Mouse (Mus musculus) lung, embryonic 16.5 days (tissue): ENCODE results near the gene Phb2. TPM values are rescaled to one million over a fixed set of nuclear protein-coding genes. Genes with fewer than 3 reads are reported as not detected.

Experiments used
- ATAC-seq: fragments of 200-750 bp; cut with Nextera tagmentation; 2 replicates; pipeline ENCODE4 v1.8.0; 2017; ENCODE audit warnings: low read depth, mild to moderate bottlenecking, moderate library complexity
- H3K27ac ChIP-seq: fragments of 300-500 bp; sonication (generic); 2 replicates; pipeline ENCODE4 v1.5.1; 2014; ENCODE audit warnings: mild to moderate bottlenecking, control low read depth, low read length
- H3K27me3 ChIP-seq: fragments of 300-500 bp; sonication (generic); 2 replicates; pipeline ENCODE4 v1.6.1; 2014; ENCODE audit warnings: low read depth, low read length, mixed read lengths; ENCODE audit not compliant: control insufficient read depth, insufficient read depth
- H3K36me3 ChIP-seq: fragments of 300-500 bp; sonication (generic); 2 replicates; pipeline ENCODE4 v1.6.1; 2014; ENCODE audit warnings: low read length; ENCODE audit not compliant: control insufficient read depth, insufficient read depth
- H3K4me1 ChIP-seq: fragments of 300-500 bp; sonication (generic); replicated peaks from 2 replicates; pipeline ENCODE4 v1.6.1; 2014; ENCODE audit warnings: low read length, mixed read lengths; ENCODE audit not compliant: control insufficient read depth, insufficient read depth
- H3K4me2 ChIP-seq: fragments of 300-500 bp; sonication (generic); 2 replicates; pipeline ENCODE4 v1.6.1; 2014; ENCODE audit warnings: low read depth, low read length, control low read depth
- H3K4me3 ChIP-seq: fragments of 300-500 bp; sonication (generic); 2 replicates; pipeline ENCODE4 v1.5.1; 2014; ENCODE audit warnings: mild to moderate bottlenecking, low read length, control low read depth
- H3K9ac ChIP-seq: fragments of 300-500 bp; sonication (generic); 2 replicates; pipeline ENCODE4 v1.6.1; 2014; ENCODE audit warnings: low read length, control low read depth
- H3K9me3 ChIP-seq: fragments of 300-500 bp; sonication (generic); 2 replicates; pipeline ENCODE4 v1.6.1; 2016; ENCODE audit warnings: low read length; ENCODE audit not compliant: control insufficient read depth
- WGBS: fragments of 180-500 bp; shearing (Covaris S2); extraction: QIAGEN DNeasy Blood & Tissue Kit; methylation state at CpG from one replicate; pipeline ENCODE4 v1.1.7; 2014; 5-methylcytosine and 5-hydroxymethylcytosine counted together
- polyA plus RNA-seq: library from polyadenylated mRNA; unstranded; fragments of >200 nt; fragmentation: Nextera tagmentation; extraction: Ambion mirVana; gene quantifications from 2 replicates; pipeline ENCODE4 v1.2.1, GENCODE M21; 2015

Gene Phb2
- polyA plus RNA-seq, 1 experiment from 2014 or later: 278 TPM

DNA sequence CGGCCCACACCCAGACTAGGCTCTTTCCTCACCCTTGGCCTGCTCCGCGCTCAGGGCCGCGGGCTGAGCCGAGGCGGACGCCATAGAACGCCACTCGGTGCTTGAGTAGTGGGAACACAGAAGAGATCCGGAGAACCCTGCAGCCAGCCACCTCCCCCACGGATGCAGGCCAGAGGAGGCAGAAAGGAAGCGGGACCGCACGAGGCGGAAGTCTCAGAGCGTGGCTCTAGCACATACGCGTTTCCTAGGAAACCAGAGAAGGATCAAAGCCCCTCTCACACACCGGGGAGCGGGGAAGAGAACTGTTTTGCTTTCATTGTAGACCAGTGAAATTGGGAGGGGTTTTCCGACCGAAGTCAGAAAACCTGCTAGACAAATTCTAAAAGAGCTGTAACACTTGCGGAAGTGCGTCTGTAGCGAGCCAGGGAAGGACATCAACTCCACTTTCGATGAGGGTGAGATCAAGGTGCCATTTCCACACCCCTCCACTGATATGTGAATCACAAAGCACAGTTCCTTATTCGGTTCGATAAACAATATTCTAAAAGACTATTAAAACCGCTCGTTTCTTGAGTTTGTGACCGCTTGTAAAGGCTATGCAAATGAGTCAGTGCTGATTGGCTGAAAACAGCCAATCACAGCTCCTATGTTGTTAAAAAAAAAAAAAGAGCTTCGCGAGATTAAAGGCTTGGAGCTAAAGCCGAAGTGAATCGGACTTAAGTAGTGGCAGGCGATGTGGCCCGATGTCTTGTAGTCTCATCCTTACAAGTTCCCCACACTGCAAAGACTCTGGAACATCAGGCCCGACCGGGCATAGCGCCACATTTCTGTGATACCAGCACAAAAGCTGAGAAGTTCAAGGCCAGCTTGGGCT is 29.0 kb downstream of the Phb2 start, which contains the start of gene Grcc10:
Gene Grcc10 (minus strand): TSS at position 487 of the 874 bp plus-strand sequence.
- Histone ChIP-seq H3K4me2 (peak within 1 kb of the TSS; percentile 82), H3K27ac (peak within 1 kb of the TSS; percentile 100), H3K4me3 (peak within 1 kb of the TSS; percentile 69), H3K27me3 (no peaks in the 10 kb centered on the region), H3K4me1 (peaks cover 32% of the 10 kb centered on the region), H3K9me3 (no peaks in the 10 kb centered on the region), H3K36me3 (peaks cover 18% of the 10 kb centered on the region), H3K9ac (peak within 1 kb of the TSS; percentile 84)
- peak; percentile 84 for ATAC-seq
- WGBS: under 1% methylated on average over 41 of the region's 41 CpGs

DNA sequence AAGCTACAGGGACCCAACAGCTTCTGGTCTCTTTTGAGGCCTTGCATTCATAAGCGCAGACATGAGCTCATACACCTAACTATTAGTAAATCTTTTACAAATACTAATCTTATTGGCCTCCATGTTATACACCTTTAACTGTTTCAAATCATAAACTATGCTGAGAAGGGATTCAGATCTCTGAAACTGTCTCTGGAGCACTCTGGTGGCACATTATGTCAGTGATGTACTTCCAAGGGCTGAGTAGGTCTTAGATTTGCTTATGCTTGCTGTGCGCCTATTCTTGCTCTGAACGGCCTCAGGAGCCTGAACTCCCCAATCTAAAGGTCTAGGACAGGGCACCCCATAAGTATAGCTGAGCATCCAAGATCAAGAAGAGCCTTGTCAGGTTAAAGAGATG is 29.7 kb downstream of the Phb2 start:
- H3K4me2 ChIP-seq: peak overlapping the region; percentile 82
- peaks cover 39% of the 10 kb centered on the region for H3K4me1 ChIP-seq
- H3K4me3 ChIP-seq: peak overlapping the region; percentile 69
- H3K9ac ChIP-seq: peak overlapping the region; percentile 84
- H3K36me3 ChIP-seq: peaks cover 18% of the 10 kb centered on the region
- H3K27ac ChIP-seq: peak overlapping the region; percentile 100
- no peaks in the 10 kb centered on the region for H3K27me3 ChIP-seq
- no peaks in the 10 kb centered on the region for H3K9me3 ChIP-seq
- 73% methylated on average over 3 of the region's 3 CpGs for WGBS
- no peak for ATAC-seq

DNA sequence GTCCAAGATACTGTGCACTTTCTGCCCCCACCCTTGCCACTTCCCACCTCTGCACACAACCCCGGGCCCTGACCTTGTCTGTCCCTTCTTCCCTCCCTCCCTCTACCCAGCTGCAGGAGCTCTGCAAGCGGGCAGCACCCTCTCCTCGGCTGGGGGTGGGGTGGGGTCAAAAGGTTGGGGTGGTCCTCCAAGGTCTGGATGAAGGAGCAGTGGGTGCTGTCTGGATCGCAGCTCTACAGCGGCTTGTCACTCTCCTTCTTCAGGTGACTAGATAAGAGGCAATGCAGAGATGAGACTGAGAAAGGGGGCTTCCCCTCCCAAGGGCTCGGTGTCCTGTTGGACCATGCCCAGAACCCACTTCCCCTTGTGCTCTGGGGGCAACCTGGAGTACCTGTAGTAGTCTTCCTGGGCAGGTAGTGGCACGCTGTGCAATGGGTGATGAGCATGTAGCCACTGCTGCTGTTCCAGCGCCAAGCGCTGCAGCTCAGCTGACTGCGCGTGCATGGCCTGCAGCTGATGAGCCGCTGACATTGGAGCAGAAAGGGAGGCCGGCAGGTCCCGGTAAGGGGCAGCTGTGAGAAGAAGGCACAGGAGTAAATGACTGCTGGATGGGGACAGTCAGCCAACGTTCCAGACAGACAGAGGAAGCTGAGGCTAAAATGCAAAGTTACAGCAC is 30.8 kb downstream of the Phb2 start:
- Histone ChIP-seq H3K9ac (0 out of 2 replicates have a peak overlapping the region, but pooled peaks have one; percentile 2), H3K4me1 (peaks cover 36% of the 10 kb centered on the region), H3K27me3 (no peaks in the 10 kb centered on the region), H3K9me3 (no peaks in the 10 kb centered on the region), H3K4me2 (no peak overlapping the region), H3K36me3 (peaks cover 22% of the 10 kb centered on the region), H3K4me3 (no peak overlapping the region), H3K27ac (no peak overlapping the region)
- no peak for ATAC-seq
- 85% methylated on average over 15 of the region's 15 CpGs for WGBS

DNA sequence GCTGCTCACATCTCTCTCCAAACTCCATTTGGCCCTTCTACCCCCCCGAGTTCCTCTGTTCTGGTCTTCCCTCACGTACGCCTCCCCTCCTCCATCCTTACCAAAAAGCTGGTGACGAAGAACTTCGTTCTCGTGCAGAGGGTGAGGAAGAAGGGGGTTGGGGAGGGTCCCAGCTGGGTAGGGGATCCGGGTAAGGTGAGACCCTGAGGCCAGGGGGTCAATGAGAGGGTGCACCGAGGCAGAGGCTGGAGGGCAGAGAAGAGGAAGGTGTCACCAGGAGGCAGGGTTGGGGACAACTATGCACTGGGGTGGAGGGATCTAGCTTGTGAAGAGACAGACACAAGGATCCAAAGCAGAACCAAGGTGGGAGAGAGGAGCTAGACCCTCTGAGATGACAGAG is 31.5 kb downstream of the Phb2 start:
- ATAC-seq: no peak
- H3K4me3 ChIP-seq: no peak overlapping the region
- H3K9ac ChIP-seq: no peak overlapping the region
- peaks cover 26% of the 10 kb centered on the region for H3K36me3 ChIP-seq
- no peak overlapping the region for H3K4me2 ChIP-seq
- H3K4me1 ChIP-seq: peaks cover 34% of the 10 kb centered on the region
- no peak overlapping the region for H3K27ac ChIP-seq
- 82% methylated on average over 8 of the region's 8 CpGs for WGBS
- H3K27me3 ChIP-seq: no peaks in the 10 kb centered on the region
- no peaks in the 10 kb centered on the region for H3K9me3 ChIP-seq

- no peak for ATAC-seq
- H3K4me3 ChIP-seq: peak overlapping the region; percentile 58
- H3K4me1 ChIP-seq: peaks cover 26% of the 10 kb centered on the region
- H3K27me3 ChIP-seq: no peaks in the 10 kb centered on the region
- H3K9me3 ChIP-seq: no peaks in the 10 kb centered on the region
- H3K36me3 ChIP-seq: peaks cover 32% of the 10 kb centered on the region
- WGBS: 74% methylated on average over 26 of the region's 26 CpGs
- peak overlapping the region; percentile 58 for H3K27ac ChIP-seq
- H3K4me2 ChIP-seq: peak overlapping the region; percentile 97
- H3K9ac ChIP-seq: peak overlapping the region; percentile 84
Measured at GRCm38 (mm10) chr6:124744755-124745321, 32.7 kb downstream of the Phb2 start.

DNA sequence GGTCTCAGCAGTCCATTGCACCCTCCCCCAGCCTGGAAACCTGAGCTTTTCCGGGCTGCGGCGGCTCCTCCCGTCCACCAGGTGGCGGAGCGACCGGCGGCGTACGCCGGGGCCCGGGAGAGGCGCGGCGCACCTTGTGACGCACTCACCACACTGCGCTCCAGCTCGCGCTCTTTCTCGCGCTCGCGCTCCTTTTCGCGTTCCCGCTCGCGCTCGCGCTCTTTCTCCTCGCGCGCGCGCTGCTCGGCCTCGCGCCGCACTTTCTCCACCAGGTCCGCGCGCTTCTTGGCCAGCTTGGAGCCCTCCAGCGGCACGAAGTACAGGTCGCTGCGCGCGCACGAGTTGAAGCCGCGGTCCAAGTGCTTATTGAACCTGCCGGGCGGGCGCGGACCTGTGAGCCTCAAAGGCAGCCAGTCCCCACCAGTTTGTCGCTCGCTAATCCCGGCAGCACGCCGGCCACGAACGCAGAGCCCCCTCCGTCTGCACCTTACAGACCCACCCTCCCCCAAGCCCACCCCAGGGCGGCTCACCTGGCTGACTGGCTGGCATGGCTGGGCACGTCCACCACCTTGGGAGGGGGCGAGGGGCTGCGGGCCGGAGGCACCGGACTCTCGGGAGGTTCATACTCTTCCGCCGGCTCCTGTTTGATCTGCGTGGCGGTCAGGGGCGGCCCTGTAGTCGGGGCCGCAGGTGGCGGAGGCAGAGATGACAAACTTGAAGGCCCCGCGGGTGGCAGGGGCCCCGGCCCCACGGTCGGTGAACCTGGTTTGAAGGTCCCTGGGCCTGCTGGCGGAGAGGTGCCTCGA is 33.6 kb downstream of the Phb2 start:
- Histone ChIP-seq H3K4me3 (peak overlapping the region; percentile 58), H3K36me3 (peaks cover 32% of the 10 kb centered on the region), H3K9me3 (no peaks in the 10 kb centered on the region), H3K4me1 (peaks cover 23% of the 10 kb centered on the region), H3K27ac (peak overlapping the region; percentile 81), H3K9ac (peak overlapping the region; percentile 84), H3K4me2 (peak overlapping the region; percentile 97), H3K27me3 (no peaks in the 10 kb centered on the region)
- peak; percentile 77 for ATAC-seq
- 2% methylated on average over 85 of the region's 85 CpGs for WGBS

GRCm38 (mm10) chr6:124746296-124746605 is 34.1 kb downstream of the Phb2 start:
- 25% methylated on average over 8 of the region's 8 CpGs for WGBS
- H3K9ac ChIP-seq: peak overlapping the region; percentile 84
- peak overlapping the region; percentile 81 for H3K27ac ChIP-seq
- no peaks in the 10 kb centered on the region for H3K9me3 ChIP-seq
- H3K4me3 ChIP-seq: peak overlapping the region; percentile 58
- H3K4me1 ChIP-seq: peaks cover 23% of the 10 kb centered on the region
- no peaks in the 10 kb centered on the region for H3K27me3 ChIP-seq
- ATAC-seq: peak; percentile 4; the same call in 1 of the 2 replicates
- H3K36me3 ChIP-seq: peaks cover 32% of the 10 kb centered on the region
- H3K4me2 ChIP-seq: peak overlapping the region; percentile 97

DNA sequence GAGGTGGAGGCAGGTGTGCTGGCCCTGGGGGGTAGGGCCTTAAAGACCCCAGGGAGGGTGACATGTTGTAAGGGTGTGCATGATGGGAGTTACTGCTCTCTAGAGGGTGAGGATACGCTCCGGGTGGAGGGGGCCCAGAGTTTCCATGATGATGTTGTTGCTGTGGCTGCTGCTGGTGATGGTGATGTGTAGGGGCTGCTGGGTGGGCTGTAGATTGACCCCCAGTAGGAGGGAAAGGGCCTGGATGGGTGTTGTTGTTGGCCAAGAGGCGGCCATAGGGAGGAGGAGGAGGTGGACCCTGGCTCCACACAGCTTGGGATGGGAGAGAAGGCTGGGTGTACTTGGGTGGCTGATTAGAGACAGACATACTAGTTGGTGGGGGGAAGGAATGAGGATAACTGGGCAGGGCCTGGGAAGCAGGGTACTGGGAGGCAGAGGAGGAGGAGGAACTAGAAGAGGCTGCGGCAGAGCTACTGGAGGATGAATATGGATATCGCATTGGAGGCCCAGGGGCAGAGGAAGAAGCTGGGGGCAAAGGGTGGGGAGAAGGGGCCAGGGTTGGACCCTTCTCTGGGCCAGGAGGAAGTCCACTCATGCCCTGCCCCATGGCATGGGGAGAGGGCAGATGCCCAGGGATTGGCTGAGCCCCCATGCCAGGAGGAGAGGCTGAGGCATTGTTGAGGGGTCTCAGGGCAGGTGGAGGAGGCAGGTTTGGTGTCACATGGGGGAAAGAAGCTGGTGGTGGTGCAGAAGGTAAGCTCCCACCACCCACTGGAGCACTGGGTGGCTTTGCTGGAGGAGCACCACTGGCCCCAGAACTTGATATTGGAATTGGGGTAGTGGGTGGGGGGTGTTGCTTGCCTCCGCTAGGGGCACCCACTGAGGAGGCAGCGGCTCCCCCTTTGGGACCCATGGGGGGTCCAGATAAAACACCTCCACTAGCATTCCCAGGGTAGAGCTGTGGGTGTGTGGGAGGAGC is 34.8 kb downstream of the Phb2 start:
- Histone ChIP-seq H3K4me2 (peak overlapping the region; percentile 97; the same call in 1 of the 2 replicates), H3K9me3 (no peaks in the 10 kb centered on the region), H3K4me1 (peaks cover 17% of the 10 kb centered on the region), H3K27me3 (no peaks in the 10 kb centered on the region), H3K9ac (no peak overlapping the region; the same call in 1 of the 2 replicates), H3K4me3 (no peak overlapping the region; the same call in 1 of the 2 replicates), H3K27ac (no peak overlapping the region), H3K36me3 (peaks cover 32% of the 10 kb centered on the region)
- 83% methylated on average over 7 of the region's 7 CpGs for WGBS
- ATAC-seq: no peak
